Mouse (Mus musculus) C2C12 (cell line): ENCODE data around the gene Lrrc39. TPM values are rescaled to one million over a fixed set of nuclear protein-coding genes. Genes with fewer than 3 reads are reported as not detected.

Experiments
- H3K27me3 ChIP-seq: one replicate; pipeline ENCODE4 v1.6.1; 2011; ENCODE audit not compliant: control insufficient read depth, insufficient read depth, insufficient read length
- H3K36me3 ChIP-seq: one replicate; pipeline ENCODE4 v1.6.1; 2011; ENCODE audit not compliant: control insufficient read depth, insufficient read depth
- H3K4me3 ChIP-seq: one replicate; pipeline ENCODE4 v1.5.1; 2011; ENCODE audit warnings: mild to moderate bottlenecking, control low read depth; ENCODE audit not compliant: poor library complexity, insufficient read depth, severe bottlenecking
- H3K79me2 ChIP-seq: one replicate; pipeline ENCODE4 v1.6.1; 2011; ENCODE audit not compliant: control insufficient read depth, insufficient read depth
- H3K79me3 ChIP-seq: one replicate; pipeline ENCODE4 v1.6.1; 2011; ENCODE audit warnings: low read depth, control low read depth
- H3ac ChIP-seq: one replicate; pipeline ENCODE3; 2011; ENCODE audit warnings: low read depth; ENCODE audit not compliant: control insufficient read depth, insufficient read length
- CEBPB ChIP-seq: IDR thresholded peaks from one replicate; pipeline ENCODE4 v1.6.1; 2011; ENCODE audit warnings: low read depth, mild to moderate bottlenecking, control low read depth, moderate library complexity
- CTCF ChIP-seq: IDR thresholded peaks from one replicate; pipeline ENCODE4 v1.5.1; 2011; ENCODE audit not compliant: control insufficient read depth, insufficient read depth, insufficient read length
- FOSL1 ChIP-seq: IDR thresholded peaks from one replicate; pipeline ENCODE4 v1.8.0; 2011; ENCODE audit warnings: mild to moderate bottlenecking, low read length; ENCODE audit not compliant: poor library complexity, insufficient read depth, severe bottlenecking
- MAX ChIP-seq: IDR thresholded peaks from one replicate; pipeline ENCODE4 v1.6.1; 2011; ENCODE audit warnings: mild to moderate bottlenecking, control low read depth
- MYOD1 ChIP-seq: IDR thresholded peaks from one replicate; pipeline ENCODE4 v1.6.1; 2011; ENCODE audit warnings: low read depth; ENCODE audit not compliant: control insufficient read depth, insufficient read length
- MYOG ChIP-seq: IDR thresholded peaks from one replicate; pipeline ENCODE4 v1.6.1; 2011; ENCODE audit not compliant: control insufficient read depth, insufficient read length; ENCODE audit errors: extremely low read depth
- USF1 ChIP-seq: IDR thresholded peaks from one replicate; pipeline ENCODE4 v1.6.1; 2011; ENCODE audit warnings: low read depth, mild to moderate bottlenecking, control low read depth, moderate library complexity
- polyA plus RNA-seq: library from polyadenylated mRNA; unstranded; fragments of >200 nt; fragmentation: generic; extraction: Trizol; gene quantifications from one replicate; pipeline ENCODE4 v1.2.1, GENCODE M21; 2012; ENCODE audit warnings: missing spikeins

The Lrrc39 gene
- polyA plus RNA-seq, 1 experiment, result 0.15 TPM

DNA sequence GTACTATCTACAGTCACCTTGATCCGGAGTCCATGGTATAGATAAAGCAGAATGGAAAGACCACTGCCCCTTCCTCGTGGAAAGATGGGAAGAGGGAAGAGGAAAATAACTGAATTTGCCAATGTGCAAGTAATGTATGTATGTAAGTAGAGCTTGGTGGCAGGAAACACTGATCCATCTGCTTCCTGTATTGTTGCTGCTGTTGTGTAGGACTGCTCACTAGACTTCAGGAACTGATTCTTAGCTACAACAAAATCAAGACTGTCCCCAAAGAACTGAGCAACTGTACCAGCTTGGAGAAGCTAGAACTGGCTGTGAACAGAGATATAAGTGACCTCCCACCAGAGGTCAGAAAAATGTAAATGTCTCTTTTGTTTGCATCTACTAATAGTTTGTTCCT, 7.9 kb downstream of the Lrrc39 start:
- Histone ChIP-seq H3K36me3 (no peaks in the 10 kb centered on the region), H3K27me3 (no peaks in the 10 kb centered on the region), H3ac (no peak overlapping the region), H3K79me2 (no peaks in the 10 kb centered on the region), H3K4me3 (no peak overlapping the region), H3K79me3 (no peaks in the 10 kb centered on the region)
- TF ChIP-seq CTCF (no peak), FOSL1 (no peak), MYOD1 (no peak), CEBPB (no peak), MAX (no peak), USF1 (no peak), MYOG (no peak)

DNA sequence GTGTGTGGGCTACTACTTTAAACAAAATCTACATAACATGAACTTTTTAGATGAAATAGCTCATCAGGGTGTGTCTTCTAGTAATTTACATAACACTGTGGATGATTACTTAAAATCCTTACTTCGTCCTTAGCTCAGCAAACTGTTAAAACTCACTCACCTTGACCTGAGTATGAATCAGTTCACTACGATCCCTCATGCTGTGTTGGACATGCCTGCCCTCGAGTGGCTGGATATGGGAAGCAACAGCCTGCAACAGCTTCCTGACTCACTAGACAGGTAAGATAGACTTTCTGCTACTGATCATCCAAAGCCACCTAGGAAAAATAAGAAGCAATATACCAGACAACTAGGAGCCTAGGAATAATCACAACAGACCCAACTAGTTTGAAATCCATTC, 14.5 kb downstream of the Lrrc39 start:
- H3ac ChIP-seq, result no peak overlapping the region
- TF ChIP-seq FOSL1 (no peak), MYOD1 (no peak), MAX (no peak), CTCF (no peak), MYOG (no peak), USF1 (no peak)
- peaks cover 19% of the 10 kb centered on the region for H3K36me3 ChIP-seq
- no peak overlapping the region for H3K4me3 ChIP-seq
- H3K27me3 ChIP-seq, result no peaks in the 10 kb centered on the region
- H3K79me2 ChIP-seq, result no peaks in the 10 kb centered on the region
- H3K79me3 ChIP-seq, result no peaks in the 10 kb centered on the region

DNA sequence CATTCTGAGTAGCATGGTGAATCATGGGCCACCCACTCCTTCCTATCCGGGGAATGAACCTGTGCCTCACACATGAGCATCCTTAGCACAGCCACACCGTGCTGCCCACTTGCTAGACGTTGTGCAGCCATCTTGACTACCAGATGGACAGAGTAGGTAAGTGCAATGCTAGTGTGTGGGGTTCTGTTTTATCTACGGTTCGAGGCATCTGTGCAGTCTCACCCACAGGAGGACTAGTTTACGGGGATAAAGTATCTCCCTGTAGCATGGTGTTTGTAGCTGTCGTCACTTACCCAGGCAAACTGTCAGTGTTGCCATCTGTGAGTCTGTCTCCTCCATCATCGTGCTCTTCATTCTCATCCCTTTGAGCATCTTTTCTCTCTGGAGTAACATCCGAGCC, 19.4 kb downstream of the Lrrc39 start:
- H3K79me3 ChIP-seq, result no peaks in the 10 kb centered on the region
- H3K4me3 ChIP-seq, result no peak overlapping the region
- H3K36me3 ChIP-seq, result peaks cover 54% of the 10 kb centered on the region

DNA sequence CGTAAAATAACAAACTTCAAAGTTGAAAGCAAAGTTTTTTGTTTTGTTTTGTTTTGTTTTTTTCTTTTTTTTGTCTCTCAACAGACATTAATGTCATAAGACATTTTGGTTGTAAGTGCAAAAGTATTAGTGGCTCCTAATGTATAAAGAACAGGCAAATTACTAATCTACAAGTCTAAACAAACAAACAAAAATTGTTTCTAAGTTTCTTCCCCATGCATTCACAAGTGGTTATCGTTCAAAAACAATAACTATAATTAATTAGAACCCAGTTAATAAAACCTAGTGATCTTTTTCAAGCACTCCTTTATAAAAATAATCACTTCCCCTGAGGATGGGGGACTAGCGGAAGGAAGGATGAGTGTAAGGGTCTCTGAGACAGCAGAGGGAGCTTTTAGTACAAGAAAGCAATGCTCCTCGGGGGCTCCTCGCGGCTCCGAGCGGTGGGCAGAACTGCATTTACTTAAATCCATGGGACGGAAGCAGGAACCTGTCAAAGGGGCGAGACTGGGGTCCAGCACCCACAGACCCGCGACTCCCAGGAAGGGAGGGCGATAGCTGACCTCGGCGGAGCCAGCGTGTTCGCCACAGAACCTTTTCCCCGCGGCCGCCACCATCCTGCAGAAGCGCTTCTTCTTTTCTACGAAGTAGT, 31.4 kb downstream of the Lrrc39 start:
- H3K4me3 ChIP-seq, result peak overlapping the region; percentile 90
- TF ChIP-seq FOSL1, result no peak
- TF ChIP-seq MYOD1, result no peak
- TF ChIP-seq CTCF, result no peak
- TF ChIP-seq MYOG, result no peak
- TF ChIP-seq CEBPB, result no peak
- no peak for TF ChIP-seq USF1
- no peak for TF ChIP-seq MAX
- H3ac ChIP-seq, result peak overlapping the region; percentile 55
- H3K27me3 ChIP-seq, result no peaks in the 10 kb centered on the region
- H3K79me3 ChIP-seq, result peaks cover 50% of the 10 kb centered on the region
- H3K79me2 ChIP-seq, result peaks cover 68% of the 10 kb centered on the region
- H3K36me3 ChIP-seq, result peaks cover 31% of the 10 kb centered on the region

More for the DNA sequence above, 19.4 kb downstream of the Lrrc39 start:
- H3K27me3 ChIP-seq, result no peaks in the 10 kb centered on the region
- no peaks in the 10 kb centered on the region for H3K79me2 ChIP-seq
- TF ChIP-seq FOSL1 (no peak), CEBPB (no peak), CTCF (no peak), USF1 (no peak), MYOG (no peak), MAX (no peak), MYOD1 (no peak)
- H3ac ChIP-seq, result no peak overlapping the region

DNA sequence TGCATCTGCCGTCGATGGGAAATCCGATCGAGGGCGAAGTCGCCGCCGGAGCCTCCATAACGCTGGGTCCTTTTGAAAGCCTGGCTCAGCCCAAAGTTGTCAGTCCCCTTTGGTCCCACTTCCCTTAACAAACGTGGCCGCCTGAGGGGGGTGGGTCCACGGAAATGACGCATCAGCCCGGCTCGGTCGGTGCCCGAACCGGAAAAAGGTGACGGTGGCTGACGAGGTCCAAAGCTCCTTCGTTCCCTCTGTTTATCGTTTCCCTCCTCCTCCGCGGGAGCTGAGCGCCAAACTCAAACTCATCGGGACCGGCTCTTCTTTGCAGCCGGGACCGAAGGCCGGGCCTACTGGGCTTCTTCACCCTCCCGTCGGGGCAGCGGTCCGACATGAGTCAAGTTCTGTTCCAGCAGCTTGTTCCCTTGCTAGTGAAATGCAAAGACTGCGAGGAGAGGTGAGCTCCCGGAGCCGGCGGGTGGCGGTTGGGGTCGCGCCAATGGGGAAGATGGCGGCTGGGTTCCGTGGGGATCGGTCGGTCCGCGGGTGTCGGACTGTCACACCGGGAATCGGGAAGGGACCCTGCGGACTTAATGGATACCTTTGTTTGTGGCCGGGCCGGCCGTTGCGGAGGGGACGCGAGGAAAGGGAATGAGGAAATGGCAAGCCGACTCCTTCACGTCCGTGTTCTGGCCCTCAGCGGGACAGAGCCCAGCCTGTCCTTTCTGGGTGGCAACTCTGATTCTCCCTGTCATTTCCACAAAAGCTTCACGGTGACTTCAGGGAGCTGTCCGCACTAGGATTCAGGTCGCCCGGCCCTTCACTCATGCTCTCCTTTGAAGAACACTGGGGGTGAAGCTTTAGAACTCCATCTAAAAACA, 32.2 kb downstream of the Lrrc39 start, which contains the start of gene Sass6:
Sass6 (plus strand) TSS at position 255 of the 875 bp plus-strand sequence.
- peaks cover 51% of the 10 kb centered on the region for H3K79me3 ChIP-seq
- H3K79me2 ChIP-seq, result peaks cover 69% of the 10 kb centered on the region
- H3K27me3 ChIP-seq, result no peaks in the 10 kb centered on the region
- peak within 1 kb of the TSS; percentile 88 for H3ac ChIP-seq
- peak within 1 kb of the TSS; percentile 90 for H3K4me3 ChIP-seq
- peaks cover 24% of the 10 kb centered on the region for H3K36me3 ChIP-seq
- TF ChIP-seq MYOG (no peak), MAX (peak; percentile 51)
